Mouse (Mus musculus): ENCODE results near the gene Rpl19.

DNA sequence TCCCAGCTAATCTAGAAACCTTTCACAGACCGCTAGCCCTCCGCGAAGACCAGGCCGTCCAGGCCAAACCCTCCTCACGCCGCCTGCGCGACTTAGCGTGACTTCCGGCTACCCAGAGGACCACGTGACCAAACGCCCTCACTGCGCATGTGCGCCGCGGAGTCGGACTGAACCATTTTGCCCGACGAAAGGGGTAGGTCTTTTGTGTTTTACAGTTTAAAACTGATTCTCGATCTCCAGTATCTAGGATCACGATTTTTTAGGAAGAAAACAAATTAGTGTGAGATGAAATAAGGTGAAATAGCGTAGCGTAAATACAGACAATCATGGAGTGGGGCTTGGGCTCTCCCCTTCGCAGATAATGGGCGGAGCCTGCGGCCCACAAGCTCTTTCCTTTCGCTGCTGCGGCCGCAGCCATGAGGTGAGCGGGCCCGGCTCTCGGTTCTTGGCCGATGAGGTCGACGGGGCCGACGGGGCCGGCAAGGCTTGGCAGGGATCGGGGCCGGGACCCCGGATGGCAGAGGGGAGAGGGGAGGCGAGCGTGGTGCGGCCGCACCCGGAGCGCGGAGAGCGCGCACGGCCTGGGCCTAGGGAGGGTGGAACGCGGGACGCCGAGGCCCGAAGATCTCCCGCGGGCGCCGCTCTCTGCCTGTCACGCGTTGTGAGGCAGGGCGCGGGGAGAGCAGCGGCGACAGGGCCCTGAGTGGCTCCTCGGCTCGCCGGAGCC, at the start of gene Rpl19:
- no peak for TF ChIP-seq CTCF (IDR thresholded peaks at IDR 0.05; ENCODE audit: low read depth)
- TF ChIP-seq EP300 (optimal IDR thresholded peaks at IDR 0.05): peak; percentile 27
